Mouse (Mus musculus) bone marrow macrophage, adult 2 months (primary cell): Measurements from ENCODE around the gene Ptp4a2.

Experiments used
- CTCF ChIP-seq: IDR thresholded peaks from 2 replicates; pipeline ENCODE4 v1.5.1; 2012; ENCODE audit warnings: low read depth, mild to moderate bottlenecking, low read length, moderate library complexity
- POLR2A ChIP-seq: IDR thresholded peaks from 2 replicates; pipeline ENCODE4 v1.6.1; 2012; ENCODE audit warnings: mild to moderate bottlenecking, low read depth, low read length, borderline replicate concordance

- TF ChIP-seq CTCF (no peak), POLR2A (no peak)
Measured at GRCm38 (mm10) chr4:129765351-129765750, 45.7 kb upstream of the Ptp4a2 start.
